Mouse (Mus musculus): ENCODE measurements around the gene Rsad1. TPM values are rescaled to one million over a fixed set of nuclear protein-coding genes. Genes with fewer than 3 reads are reported as not detected.

Rsad1 gene
- polyA plus RNA-seq, 1 experiment from 2014 or later = 4.5 TPM

DNA sequence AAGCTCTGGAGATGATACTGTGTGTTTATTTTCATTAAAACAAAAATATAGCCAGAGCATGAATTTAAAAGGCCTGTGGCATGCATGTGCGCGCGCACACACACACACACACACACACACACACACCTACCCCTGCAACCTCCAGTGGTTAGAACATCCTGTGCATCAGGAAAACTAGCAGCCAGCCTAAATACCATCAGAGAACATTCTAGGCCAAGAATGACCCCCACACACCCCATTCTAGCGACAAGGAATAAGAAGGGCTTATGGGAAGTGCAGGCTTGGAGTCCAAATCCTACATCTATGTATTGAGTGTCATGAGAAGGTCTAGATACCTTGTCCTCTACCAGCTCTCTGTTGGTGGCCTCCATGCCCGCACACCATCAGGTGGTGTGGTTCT is 14.3 kb upstream of the Rsad1 start:
- peaks cover 14% of the 10 kb centered on the region for H3K4me1 ChIP-seq (ENCODE audit: control insufficient read depth, insufficient read depth, low read length)
- 95% methylated on average over 5 of the region's 5 CpGs for WGBS
- H3K27ac ChIP-seq (ENCODE audit: low read depth, low read length) = no peak overlapping the region
- H3K36me3 ChIP-seq (ENCODE audit: control insufficient read depth, insufficient read depth, low read length) = peaks cover 7% of the 10 kb centered on the region
- ATAC-seq (ENCODE audit: low FRiP score, low TSS enrichment) = no peak
- no peaks in the 10 kb centered on the region for H3K9me3 ChIP-seq (ENCODE audit: control insufficient read depth, low read length)
- H3K4me3 ChIP-seq (ENCODE audit: low read length) = no peak overlapping the region
- H3K9ac ChIP-seq (ENCODE audit: low read depth, low read length) = no peak overlapping the region
- H3K27me3 ChIP-seq (ENCODE audit: control insufficient read depth, insufficient read depth, low read length) = no peaks in the 10 kb centered on the region
- H3K4me2 ChIP-seq (replicated peaks; ENCODE audit: low read depth, low read length) = no peak overlapping the region

DNA sequence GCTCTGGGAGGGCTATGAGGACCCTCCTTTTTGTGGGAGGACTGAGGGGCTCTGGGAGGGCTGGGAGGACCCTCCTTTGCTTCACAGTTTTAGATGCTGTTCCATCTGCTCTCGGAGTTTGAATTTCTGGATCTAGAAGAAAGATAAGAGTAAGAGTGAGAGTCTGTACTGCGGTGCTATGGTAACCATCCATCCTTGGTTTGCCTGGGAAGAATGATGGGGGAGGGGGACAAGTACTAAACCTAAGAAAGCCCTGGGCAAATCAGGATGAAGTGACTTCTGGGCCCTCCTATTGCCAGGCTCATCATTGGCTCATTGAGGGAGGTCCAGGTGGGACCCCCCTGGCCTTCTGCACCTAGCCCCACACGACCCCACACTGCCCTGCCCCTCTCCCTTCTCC is 9.2 kb upstream of the Rsad1 start:
- Histone ChIP-seq H3K9ac (ENCODE audit: low read depth, low read length) (no peak overlapping the region), H3K9me3 (ENCODE audit: control insufficient read depth, low read length) (no peaks in the 10 kb centered on the region), H3K27ac (ENCODE audit: low read depth, low read length) (no peak overlapping the region), H3K4me2 (replicated peaks; ENCODE audit: low read depth, low read length) (no peak overlapping the region), H3K4me1 (ENCODE audit: control insufficient read depth, insufficient read depth, low read length) (no peaks in the 10 kb centered on the region), H3K4me3 (ENCODE audit: low read length) (no peak overlapping the region), H3K36me3 (ENCODE audit: control insufficient read depth, insufficient read depth, low read length) (peaks cover 2% of the 10 kb centered on the region; the same call in 1 of the 2 replicates), H3K27me3 (ENCODE audit: control insufficient read depth, insufficient read depth, low read length) (no peaks in the 10 kb centered on the region)
- ATAC-seq (ENCODE audit: low FRiP score, low TSS enrichment) = peak; percentile 40; the same call in 1 of the 2 replicates
- 61% methylated on average over 3 of the region's 3 CpGs for WGBS

DNA sequence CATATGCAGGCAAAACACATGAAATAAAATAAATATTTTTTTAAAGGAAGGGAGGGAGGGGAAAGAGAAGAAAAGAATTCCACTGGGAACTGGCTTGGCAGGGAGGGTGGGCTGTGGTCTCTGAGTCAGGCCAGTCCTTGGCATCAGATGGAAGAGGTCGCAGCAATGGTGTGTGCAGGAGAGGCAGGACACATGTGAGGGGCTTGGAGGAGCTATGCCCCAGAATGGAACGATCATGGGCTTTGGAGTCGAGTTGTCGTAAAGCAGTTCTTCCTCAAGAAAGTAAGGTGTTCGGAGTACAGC is 1.3 kb upstream of the Rsad1 start:
- no peak overlapping the region for H3K9ac ChIP-seq (ENCODE audit: low read depth, low read length)
- peaks cover 6% of the 10 kb centered on the region; the same call in 1 of the 2 replicates for H3K4me1 ChIP-seq (ENCODE audit: control insufficient read depth, insufficient read depth, low read length)
- H3K4me3 ChIP-seq (ENCODE audit: low read length) = no peak overlapping the region
- no peak overlapping the region for H3K4me2 ChIP-seq (replicated peaks; ENCODE audit: low read depth, low read length)
- H3K36me3 ChIP-seq (ENCODE audit: control insufficient read depth, insufficient read depth, low read length) = no peaks in the 10 kb centered on the region
- WGBS = 77% methylated on average over 5 of the region's 5 CpGs
- no peaks in the 10 kb centered on the region for H3K27me3 ChIP-seq (ENCODE audit: control insufficient read depth, insufficient read depth, low read length)
- ATAC-seq (ENCODE audit: low FRiP score, low TSS enrichment) = no peak
- no peak overlapping the region for H3K27ac ChIP-seq (ENCODE audit: low read depth, low read length)
- no peaks in the 10 kb centered on the region for H3K9me3 ChIP-seq (ENCODE audit: control insufficient read depth, low read length)

DNA sequence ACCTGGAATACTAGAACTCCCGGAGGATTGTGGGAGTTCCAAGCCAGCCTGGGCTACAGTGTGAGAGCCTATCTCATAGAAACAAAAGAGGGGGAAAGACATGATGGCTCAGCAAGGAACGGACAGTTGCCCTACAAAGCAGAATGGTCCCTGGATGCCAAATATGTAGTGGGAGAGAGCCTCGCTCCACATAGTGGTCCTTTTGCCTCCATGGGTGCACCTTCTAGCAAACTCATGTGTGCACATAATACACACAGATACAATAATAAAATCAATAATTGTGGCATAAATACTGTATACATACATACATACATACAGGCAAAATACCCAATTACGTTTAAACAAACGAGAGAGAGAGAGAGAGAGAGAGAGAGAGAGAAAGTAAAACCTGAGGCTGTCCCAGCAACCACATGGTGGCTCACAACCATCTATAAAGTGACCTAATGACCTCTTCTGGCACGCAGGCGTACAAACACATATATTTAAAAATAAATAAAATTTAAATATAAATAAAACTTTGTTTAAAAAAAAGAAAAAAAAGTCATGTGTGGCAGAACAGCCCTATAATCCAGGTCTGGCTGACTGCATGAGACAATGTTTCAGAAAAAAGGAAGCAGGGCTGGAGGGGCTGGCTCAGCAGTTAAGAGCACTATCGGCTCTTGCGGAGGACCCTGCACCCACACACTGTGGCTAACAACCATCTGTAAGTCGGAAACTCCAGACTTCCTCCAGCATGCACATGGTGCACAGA is 811 bp upstream of the Rsad1 start:
- H3K4me2 ChIP-seq (replicated peaks; ENCODE audit: low read depth, low read length) = no peak overlapping the region; the same call in 1 of the 2 replicates
- H3K4me1 ChIP-seq (ENCODE audit: control insufficient read depth, insufficient read depth, low read length) = peaks cover 6% of the 10 kb centered on the region; the same call in 1 of the 2 replicates
- no peak overlapping the region for H3K4me3 ChIP-seq (ENCODE audit: low read length)
- H3K9ac ChIP-seq (ENCODE audit: low read depth, low read length) = no peak overlapping the region
- no peaks in the 10 kb centered on the region for H3K27me3 ChIP-seq (ENCODE audit: control insufficient read depth, insufficient read depth, low read length)
- 0 out of 2 replicates have a peak, but pooled peaks have one; percentile 15 for ATAC-seq (ENCODE audit: low FRiP score, low TSS enrichment)
- H3K27ac ChIP-seq (ENCODE audit: low read depth, low read length) = no peak overlapping the region
- WGBS = 65% methylated on average over 10 of the region's 10 CpGs
- no peaks in the 10 kb centered on the region for H3K36me3 ChIP-seq (ENCODE audit: control insufficient read depth, insufficient read depth, low read length)
- H3K9me3 ChIP-seq (ENCODE audit: control insufficient read depth, low read length) = no peaks in the 10 kb centered on the region

DNA sequence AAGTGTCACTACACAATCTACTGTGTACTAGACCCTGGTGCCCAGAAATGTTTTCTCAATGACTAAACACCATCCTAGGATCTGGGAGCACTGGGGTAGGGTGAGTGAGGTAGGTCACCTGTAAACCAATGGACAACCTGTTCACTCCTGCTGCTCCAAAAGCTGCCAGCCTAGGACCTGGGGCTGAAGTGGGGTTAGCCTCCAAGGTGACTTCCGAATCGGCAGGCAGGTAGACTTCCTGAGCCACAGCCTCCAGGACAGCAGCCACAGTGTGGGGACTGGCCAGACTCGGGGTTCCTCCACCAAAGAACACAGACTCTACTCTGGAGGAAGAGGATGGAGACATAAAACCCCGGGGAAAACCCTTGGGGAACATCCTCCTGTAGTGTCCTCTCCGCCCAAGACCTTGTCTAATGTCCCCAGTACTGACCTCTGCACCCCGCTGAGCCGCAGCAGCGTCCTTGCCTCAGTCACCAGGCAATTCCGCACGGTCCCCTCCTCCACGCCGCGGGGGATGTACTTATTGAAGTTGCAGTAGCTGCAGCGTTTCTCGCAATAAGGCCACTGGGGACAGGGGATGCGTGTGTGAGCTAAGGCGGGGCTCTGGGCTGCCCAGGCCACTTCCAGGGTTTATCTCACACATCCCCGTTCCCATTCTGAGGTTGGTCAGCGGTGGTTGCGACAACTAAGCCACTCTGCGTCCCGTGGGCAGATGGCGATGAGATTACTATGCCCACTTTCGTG is 842 bp downstream of the Rsad1 start:
- Histone ChIP-seq H3K4me1 (ENCODE audit: control insufficient read depth, insufficient read depth, low read length) (peaks cover 8% of the 10 kb centered on the region; the same call in 1 of the 2 replicates), H3K9me3 (ENCODE audit: control insufficient read depth, low read length) (no peaks in the 10 kb centered on the region), H3K27me3 (ENCODE audit: control insufficient read depth, insufficient read depth, low read length) (no peaks in the 10 kb centered on the region), H3K4me2 (replicated peaks; ENCODE audit: low read depth, low read length) (peak overlapping the region; percentile 94), H3K36me3 (ENCODE audit: control insufficient read depth, insufficient read depth, low read length) (no peaks in the 10 kb centered on the region), H3K9ac (ENCODE audit: low read depth, low read length) (peak overlapping the region; percentile 72), H3K4me3 (ENCODE audit: low read length) (peak overlapping the region; percentile 61), H3K27ac (ENCODE audit: low read depth, low read length) (no peak overlapping the region)
- peak; percentile 10; the same call in 1 of the 2 replicates for ATAC-seq (ENCODE audit: low FRiP score, low TSS enrichment)
- 9% methylated on average over 24 of the region's 24 CpGs for WGBS

DNA sequence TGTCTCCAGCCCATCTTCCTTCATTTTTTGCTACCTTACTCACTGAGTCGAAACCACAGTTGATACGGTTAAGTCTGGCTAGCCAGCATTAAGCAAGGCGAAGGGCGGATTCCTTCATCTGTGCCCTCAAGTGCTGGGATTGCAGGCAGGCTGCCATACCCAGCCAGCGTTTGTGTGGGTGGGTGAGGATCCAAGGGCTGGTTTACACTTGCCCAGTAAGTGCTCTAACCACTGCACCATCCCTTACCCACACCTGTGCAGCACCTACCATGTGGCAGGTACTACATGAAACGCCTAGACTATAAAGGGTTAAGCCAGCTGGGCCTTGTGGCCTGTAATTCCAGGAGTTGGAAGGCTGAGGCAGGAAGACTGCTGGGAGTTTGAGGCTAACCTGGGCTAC is 1.8 kb downstream of the Rsad1 start:
- WGBS = 95% methylated on average over 6 of the region's 6 CpGs
- H3K9me3 ChIP-seq (ENCODE audit: control insufficient read depth, low read length) = no peaks in the 10 kb centered on the region
- no peak overlapping the region for H3K4me3 ChIP-seq (ENCODE audit: low read length)
- H3K4me2 ChIP-seq (replicated peaks; ENCODE audit: low read depth, low read length) = no peak overlapping the region
- H3K36me3 ChIP-seq (ENCODE audit: control insufficient read depth, insufficient read depth, low read length) = 0 out of 2 replicates have a peak, but pooled peaks cover 2% of the 10 kb centered on the region
- no peak for ATAC-seq (ENCODE audit: low FRiP score, low TSS enrichment)
- peaks cover 8% of the 10 kb centered on the region; the same call in 1 of the 2 replicates for H3K4me1 ChIP-seq (ENCODE audit: control insufficient read depth, insufficient read depth, low read length)
- H3K9ac ChIP-seq (ENCODE audit: low read depth, low read length) = no peak overlapping the region
- H3K27me3 ChIP-seq (ENCODE audit: control insufficient read depth, insufficient read depth, low read length) = no peaks in the 10 kb centered on the region
- no peak overlapping the region for H3K27ac ChIP-seq (ENCODE audit: low read depth, low read length)

DNA sequence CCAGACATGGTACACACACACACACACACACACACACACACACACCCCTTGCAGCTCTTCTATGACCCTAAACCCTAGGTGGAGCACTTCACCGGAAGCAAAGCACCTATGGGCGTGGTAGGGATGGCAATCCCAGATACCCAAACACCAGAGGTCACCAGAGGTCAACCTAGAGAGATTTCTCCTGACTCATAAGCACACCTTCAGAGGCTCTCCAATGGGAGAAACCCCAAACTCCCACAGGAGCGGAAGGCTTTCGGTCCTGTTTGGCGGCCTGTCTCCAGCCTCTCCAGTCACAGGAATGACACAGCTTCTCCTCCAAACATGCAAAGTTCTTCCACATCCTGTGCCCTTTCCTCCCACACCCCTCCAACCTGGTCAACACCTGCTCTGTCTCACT is 2.7 kb downstream of the Rsad1 start:
- H3K4me1 ChIP-seq (ENCODE audit: control insufficient read depth, insufficient read depth, low read length) = peaks cover 8% of the 10 kb centered on the region; the same call in 1 of the 2 replicates
- WGBS = 91% methylated on average over 5 of the region's 5 CpGs
- no peak overlapping the region for H3K4me3 ChIP-seq (ENCODE audit: low read length)
- no peak for ATAC-seq (ENCODE audit: low FRiP score, low TSS enrichment)
- no peaks in the 10 kb centered on the region for H3K9me3 ChIP-seq (ENCODE audit: control insufficient read depth, low read length)
- no peak overlapping the region for H3K27ac ChIP-seq (ENCODE audit: low read depth, low read length)
- H3K4me2 ChIP-seq (replicated peaks; ENCODE audit: low read depth, low read length) = no peak overlapping the region
- 0 out of 2 replicates have a peak, but pooled peaks cover 5% of the 10 kb centered on the region for H3K36me3 ChIP-seq (ENCODE audit: control insufficient read depth, insufficient read depth, low read length)
- no peaks in the 10 kb centered on the region for H3K27me3 ChIP-seq (ENCODE audit: control insufficient read depth, insufficient read depth, low read length)
- no peak overlapping the region for H3K9ac ChIP-seq (ENCODE audit: low read depth, low read length)

DNA sequence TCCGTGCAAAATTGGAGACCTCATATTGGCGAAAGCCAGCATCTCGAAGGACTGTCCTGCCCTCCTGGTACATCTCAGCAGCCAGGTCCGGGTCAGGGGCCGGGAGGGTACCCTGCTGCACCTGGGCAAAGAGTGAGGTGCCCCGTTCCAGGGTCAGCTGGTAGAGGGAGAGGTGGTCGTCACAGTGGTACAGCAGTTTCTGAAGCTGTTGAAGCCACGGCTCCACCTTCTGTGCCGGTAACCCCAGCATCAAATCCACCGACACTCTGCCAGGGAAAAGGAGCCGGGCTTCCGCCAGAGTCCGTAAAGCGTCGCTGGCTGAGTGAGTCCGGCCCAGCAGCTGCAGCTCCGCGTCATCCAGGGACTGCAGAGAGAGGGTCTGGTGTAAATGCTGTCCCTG is 4.6 kb downstream of the Rsad1 start:
- peak overlapping the region; percentile 21 for H3K4me2 ChIP-seq (replicated peaks; ENCODE audit: low read depth, low read length)
- no peak overlapping the region for H3K27ac ChIP-seq (ENCODE audit: low read depth, low read length)
- H3K4me1 ChIP-seq (ENCODE audit: control insufficient read depth, insufficient read depth, low read length) = peaks cover 6% of the 10 kb centered on the region; the same call in 1 of the 2 replicates
- H3K27me3 ChIP-seq (ENCODE audit: control insufficient read depth, insufficient read depth, low read length) = no peaks in the 10 kb centered on the region
- no peaks in the 10 kb centered on the region for H3K9me3 ChIP-seq (ENCODE audit: control insufficient read depth, low read length)
- no peak overlapping the region for H3K4me3 ChIP-seq (ENCODE audit: low read length)
- WGBS = 55% methylated on average over 18 of the region's 18 CpGs
- no peak for ATAC-seq (ENCODE audit: low FRiP score, low TSS enrichment)
- H3K9ac ChIP-seq (ENCODE audit: low read depth, low read length) = no peak overlapping the region
- 0 out of 2 replicates have a peak, but pooled peaks cover 5% of the 10 kb centered on the region for H3K36me3 ChIP-seq (ENCODE audit: control insufficient read depth, insufficient read depth, low read length)

DNA sequence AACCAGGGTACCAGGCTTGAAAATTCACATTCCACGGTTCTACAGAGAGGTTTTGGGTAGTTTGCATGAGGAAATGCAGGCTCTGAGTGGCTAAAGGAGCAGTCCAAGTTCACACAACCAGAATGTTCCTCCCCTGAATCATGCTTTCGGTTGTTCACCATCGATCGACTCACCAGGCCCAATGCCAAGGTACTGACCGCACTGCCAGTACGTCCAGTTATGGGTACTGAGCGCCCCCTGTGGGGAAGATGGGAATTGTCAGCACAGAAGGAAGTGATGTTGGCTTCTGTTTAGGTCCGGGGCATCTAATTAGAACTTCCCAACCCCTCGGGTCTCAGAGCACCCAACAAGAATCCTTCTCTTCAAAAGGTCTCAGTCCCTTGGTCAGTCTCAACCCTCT is 5.1 kb downstream of the Rsad1 start:
- Histone ChIP-seq H3K27ac (ENCODE audit: low read depth, low read length) (no peak overlapping the region), H3K27me3 (ENCODE audit: control insufficient read depth, insufficient read depth, low read length) (no peaks in the 10 kb centered on the region), H3K4me2 (replicated peaks; ENCODE audit: low read depth, low read length) (peak overlapping the region; percentile 21), H3K9ac (ENCODE audit: low read depth, low read length) (no peak overlapping the region), H3K4me3 (ENCODE audit: low read length) (no peak overlapping the region), H3K36me3 (ENCODE audit: control insufficient read depth, insufficient read depth, low read length) (0 out of 2 replicates have a peak, but pooled peaks cover 5% of the 10 kb centered on the region), H3K4me1 (ENCODE audit: control insufficient read depth, insufficient read depth, low read length) (peaks cover 2% of the 10 kb centered on the region; the same call in 1 of the 2 replicates), H3K9me3 (ENCODE audit: control insufficient read depth, low read length) (no peaks in the 10 kb centered on the region)
- WGBS = 31% methylated on average over 9 of the region's 9 CpGs
- ATAC-seq (ENCODE audit: low FRiP score, low TSS enrichment) = peak; percentile 26; the same call in 1 of the 2 replicates
